Mouse (Mus musculus) brain, embryonic 14.5 days (tissue): ENCODE data around the gene 2210011C24Rik.

Experiments used
- CTCF ChIP-seq: fragments of 200-500 bp; IDR thresholded peaks from 2 replicates; pipeline ENCODE4 v1.5.1; 2012; ENCODE audit warnings: inconsistent platforms, mild to moderate bottlenecking, moderate library complexity, borderline replicate concordance; ENCODE audit not compliant: insufficient read depth, insufficient read length; ENCODE audit errors: extremely low read depth
- POLR2A ChIP-seq: fragments of 200-500 bp; IDR thresholded peaks from 2 replicates; pipeline ENCODE4 v1.6.1; 2012; ENCODE audit warnings: mild to moderate bottlenecking, inconsistent platforms, borderline replicate concordance; ENCODE audit not compliant: poor library complexity, insufficient read depth, insufficient read length, severe bottlenecking; ENCODE audit errors: extremely low read depth

- TF ChIP-seq CTCF (no peak), POLR2A (no peak)
Observed at GRCm38 (mm10) chr8:83981533-83981932, 30.4 kb downstream of the 2210011C24Rik start.
